Mouse (Mus musculus) bone marrow, adult 2 months (tissue): ENCODE results near the gene Slc24a3. TPM values are rescaled to one million over a fixed set of nuclear protein-coding genes. Genes with fewer than 3 reads are reported as not detected.

Experiments used
- H3K27ac ChIP-seq: fragments of 200-500 bp; 2 replicates; pipeline ENCODE4 v1.5.1; 2012; ENCODE audit warnings: low read depth, mild to moderate bottlenecking, control low read depth, inconsistent platforms, low read length; ENCODE audit not compliant: control insufficient read depth, poor library complexity, insufficient read depth
- H3K4me1 ChIP-seq: fragments of 200-500 bp; 2 replicates; pipeline ENCODE4 v1.6.1; 2011; ENCODE audit warnings: low read length; ENCODE audit not compliant: control insufficient read depth, insufficient read depth
- H3K4me3 ChIP-seq: fragments of 200-500 bp; replicated peaks from 2 replicates; pipeline ENCODE3; 2011; ENCODE audit warnings: mild to moderate bottlenecking, low read depth, low read length, control low read depth; ENCODE audit not compliant: control insufficient read depth
- CTCF ChIP-seq: fragments of 200-500 bp; IDR thresholded peaks from 2 replicates; pipeline ENCODE4 v1.5.1; 2011; ENCODE audit warnings: low read length, control low read depth; ENCODE audit not compliant: control insufficient read depth, insufficient read depth
- POLR2A ChIP-seq: fragments of 200-500 bp; IDR thresholded peaks from 2 replicates; pipeline ENCODE4 v1.6.1; 2011; ENCODE audit warnings: low read depth, mild to moderate bottlenecking, control low read depth, low read length, borderline replicate concordance; ENCODE audit not compliant: control insufficient read depth
- WGBS: fragments of 180-500 bp; shearing (Covaris S2); methylation state at CpG from one replicate; pipeline ENCODE4 v1.1.7; 2018; 5-methylcytosine and 5-hydroxymethylcytosine counted together
- polyA plus RNA-seq: library from polyadenylated mRNA; stranded (reverse); fragments of >200 nt; gene quantifications from 2 replicates; pipeline ENCODE4 v1.2.4, GENCODE M21; 2011; ENCODE audit warnings: low replicate concordance; ENCODE audit not compliant: missing spikeins, insufficient read depth, insufficient read length

The Slc24a3 gene
- polyA plus RNA-seq, 1 experiment, result 3.2 TPM

DNA sequence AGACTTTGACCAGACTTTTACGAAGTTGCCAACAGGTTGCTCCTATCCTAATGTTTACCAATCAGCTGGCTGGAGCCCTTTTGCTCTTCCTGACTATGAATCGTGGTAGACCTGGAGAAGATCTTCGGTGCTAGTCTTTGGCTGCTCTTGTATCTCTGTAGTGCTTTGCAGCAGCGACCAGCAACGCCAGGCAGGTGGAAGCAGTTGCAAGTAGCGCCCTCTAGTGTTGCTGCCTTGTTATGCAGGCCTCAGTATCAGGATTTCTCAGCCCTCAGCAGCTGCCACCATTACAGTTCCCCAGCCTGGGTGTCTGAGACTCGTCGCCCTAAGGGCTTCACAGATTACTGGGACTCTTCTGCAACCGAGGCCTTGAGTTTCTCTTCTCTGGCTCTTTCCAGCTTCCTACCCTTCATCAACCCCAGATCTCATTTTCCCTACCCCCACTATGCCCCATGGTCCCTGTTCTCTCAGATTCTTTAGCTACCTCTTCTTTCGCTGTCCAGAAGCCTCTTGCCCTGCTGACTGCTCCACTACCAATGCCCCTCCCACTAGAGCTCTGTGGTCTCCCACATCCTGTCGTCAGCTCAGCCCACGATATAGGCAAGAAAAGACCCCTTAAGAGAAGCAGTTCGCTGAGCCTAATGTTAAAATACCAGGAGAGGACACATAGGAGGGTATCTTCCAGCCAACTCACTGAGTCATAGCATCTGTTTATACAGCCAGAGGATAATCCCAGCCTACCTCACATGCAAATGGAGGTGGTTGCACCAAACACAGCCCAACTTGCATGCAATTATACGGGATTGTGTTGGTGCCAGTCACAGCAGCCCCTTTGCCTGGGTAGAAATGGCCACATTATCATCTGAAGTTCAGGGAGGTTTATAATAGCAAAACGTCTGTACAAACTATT lies 443.5 kb downstream of the Slc24a3 start:
- TF ChIP-seq CTCF (peak; percentile 83), POLR2A (no peak)
- H3K4me3 ChIP-seq, result no peak overlapping the region
- no peaks in the 10 kb centered on the region; the same call in 1 of the 2 replicates for H3K4me1 ChIP-seq
- WGBS, result 18% methylated on average over 15 of the region's 15 CpGs
- H3K27ac ChIP-seq, result no peak overlapping the region

DNA sequence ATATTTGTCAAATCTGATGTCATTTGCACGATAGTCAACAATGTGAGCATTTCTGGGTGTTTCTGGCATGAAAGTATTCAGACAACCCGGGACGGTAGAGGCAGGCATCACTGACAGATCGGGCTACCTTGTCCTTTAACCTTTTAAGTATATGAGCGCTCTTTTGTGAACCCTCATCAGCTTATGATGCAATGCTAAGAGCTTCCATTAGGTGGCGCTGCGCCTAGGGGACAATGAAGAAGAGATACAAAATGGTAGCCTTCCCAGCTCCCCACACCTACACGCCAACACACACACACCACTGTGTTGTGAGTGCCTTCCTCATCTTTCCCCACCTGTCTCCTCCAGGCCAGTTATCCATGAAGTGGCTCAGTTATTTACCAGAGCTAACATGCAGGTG lies 445.4 kb downstream of the Slc24a3 start:
- 63% methylated on average over 8 of the region's 8 CpGs for WGBS
- Histone ChIP-seq H3K27ac (no peak overlapping the region), H3K4me3 (no peak overlapping the region), H3K4me1 (no peaks in the 10 kb centered on the region; the same call in 1 of the 2 replicates)
- TF ChIP-seq CTCF, result peak; percentile 36; the same call in 1 of the 2 replicates
- no peak for TF ChIP-seq POLR2A

DNA sequence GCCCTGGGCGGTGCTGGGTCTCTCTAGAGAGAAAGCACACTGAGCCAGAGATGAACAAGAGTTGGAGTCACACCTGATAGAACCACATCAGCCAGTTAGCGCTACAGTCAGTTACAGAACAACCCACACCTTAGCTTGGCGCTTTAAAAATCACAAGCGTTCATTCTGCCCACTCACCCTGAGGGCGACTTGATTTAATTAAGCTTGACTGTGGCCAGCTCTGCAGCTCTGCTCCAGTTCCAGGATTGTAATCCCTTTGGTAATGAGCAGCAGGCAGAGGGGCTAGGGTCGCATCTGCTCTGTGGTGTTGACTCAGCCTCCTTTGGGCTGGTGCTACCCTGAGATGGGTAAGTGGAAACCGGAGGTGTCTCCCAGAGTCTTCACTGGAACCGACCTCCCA lies 446.2 kb downstream of the Slc24a3 start:
- H3K27ac ChIP-seq, result no peak overlapping the region
- no peak overlapping the region for H3K4me3 ChIP-seq
- 83% methylated on average over 8 of the region's 8 CpGs for WGBS
- TF ChIP-seq POLR2A (no peak), CTCF (no peak)
- H3K4me1 ChIP-seq, result no peaks in the 10 kb centered on the region; the same call in 1 of the 2 replicates

DNA sequence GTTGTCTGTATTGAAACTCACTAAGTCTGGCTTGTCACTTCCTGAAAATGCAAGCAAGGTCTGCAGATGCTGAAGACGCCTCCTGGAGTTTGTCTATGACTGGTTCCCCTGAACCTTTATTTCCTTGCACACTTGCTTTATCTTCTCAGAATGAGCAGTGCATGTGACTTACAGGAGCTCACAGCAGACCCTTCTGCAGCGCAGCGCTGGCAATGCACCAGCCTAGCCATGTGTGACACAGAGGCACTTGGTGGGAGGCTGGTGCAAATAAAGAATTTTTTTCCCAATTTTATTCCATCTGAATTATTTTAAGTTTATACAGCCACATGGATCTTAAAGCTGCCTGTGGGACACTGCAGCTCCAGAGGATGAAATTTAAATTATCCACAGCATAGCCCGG lies 452.1 kb downstream of the Slc24a3 start:
- Histone ChIP-seq H3K4me1 (no peaks in the 10 kb centered on the region), H3K4me3 (no peak overlapping the region), H3K27ac (no peak overlapping the region)
- no peak for TF ChIP-seq CTCF
- TF ChIP-seq POLR2A, result no peak
- WGBS, result 73% methylated on average over 4 of the region's 4 CpGs

DNA sequence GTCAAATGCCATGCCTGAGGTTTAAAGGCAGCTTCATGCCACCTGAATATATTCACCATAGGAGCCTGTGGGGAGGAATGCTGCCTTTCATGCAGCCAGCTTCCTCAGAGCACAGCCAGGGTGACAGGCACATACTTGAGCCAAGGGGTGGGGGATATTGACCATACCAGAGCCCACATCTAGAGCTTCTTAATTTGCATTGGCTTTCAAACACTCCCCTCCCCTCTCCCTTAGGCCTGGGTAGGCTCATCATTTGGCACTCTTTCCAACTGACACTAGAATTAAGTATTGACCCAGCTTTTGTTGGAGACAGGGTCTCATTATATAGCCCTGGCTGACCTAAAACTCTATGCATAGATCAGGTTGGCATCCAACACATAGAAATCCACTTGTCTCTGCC lies 453.2 kb downstream of the Slc24a3 start:
- TF ChIP-seq CTCF, result no peak
- no peak for TF ChIP-seq POLR2A
- Histone ChIP-seq H3K27ac (no peak overlapping the region), H3K4me1 (no peaks in the 10 kb centered on the region), H3K4me3 (no peak overlapping the region)

DNA sequence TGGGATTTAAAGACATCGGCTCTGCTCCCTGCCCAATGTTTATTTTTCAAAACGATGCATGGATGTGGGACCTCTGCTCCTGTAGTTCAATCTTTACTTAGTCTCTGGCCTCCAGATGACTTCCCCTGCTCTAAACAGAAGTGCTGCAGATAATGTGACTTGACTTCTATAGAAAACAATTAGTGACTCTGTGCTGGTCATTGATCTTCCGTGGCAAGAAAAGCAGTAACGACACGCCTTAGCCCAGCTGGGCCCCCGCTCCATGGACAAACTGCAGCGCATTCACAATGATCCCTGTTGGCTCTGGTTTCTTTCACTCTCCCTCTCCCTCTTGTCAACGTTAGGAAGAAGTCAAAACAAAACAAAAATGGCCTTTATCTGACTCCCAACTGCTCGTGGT lies 453.6 kb downstream of the Slc24a3 start:
- Histone ChIP-seq H3K27ac (no peak overlapping the region), H3K4me1 (no peaks in the 10 kb centered on the region), H3K4me3 (no peak overlapping the region)
- 68% methylated on average over 9 of the region's 9 CpGs for WGBS
- TF ChIP-seq CTCF, result no peak
- TF ChIP-seq POLR2A, result no peak

DNA sequence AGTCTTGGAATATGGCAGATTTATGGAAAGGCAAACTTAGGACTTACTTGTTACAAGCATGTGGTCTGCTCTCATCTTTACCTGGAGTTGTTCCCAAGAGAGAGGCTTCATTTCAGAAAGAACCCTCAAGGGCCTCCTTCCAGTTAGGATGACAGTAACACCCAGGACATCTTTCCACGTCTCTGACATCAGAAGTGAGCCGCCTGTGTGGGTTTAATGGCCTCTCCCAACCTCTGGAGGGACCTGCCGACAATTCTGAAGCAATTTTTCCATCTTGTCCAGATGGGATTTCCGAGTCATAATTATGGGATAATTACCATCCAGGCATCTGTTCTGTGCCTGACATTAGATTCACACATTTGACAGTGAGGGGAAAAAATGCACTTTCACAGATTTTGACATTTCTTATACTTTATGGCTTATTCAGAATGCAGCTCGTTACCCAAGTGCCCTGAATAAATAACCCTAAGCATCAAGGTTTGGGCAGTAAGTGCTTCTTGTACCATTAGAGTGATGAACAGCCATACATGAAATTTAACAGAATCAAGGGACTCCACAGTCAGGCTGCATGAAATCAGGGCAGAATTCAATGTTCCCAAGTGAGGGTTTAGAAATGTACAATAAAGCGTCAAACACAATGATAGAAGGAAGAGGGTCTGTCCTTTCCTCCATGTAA lies 463.7 kb downstream of the Slc24a3 start:
- no peak for TF ChIP-seq POLR2A
- TF ChIP-seq CTCF, result no peak
- WGBS, result 77% methylated on average over 6 of the region's 6 CpGs

DNA sequence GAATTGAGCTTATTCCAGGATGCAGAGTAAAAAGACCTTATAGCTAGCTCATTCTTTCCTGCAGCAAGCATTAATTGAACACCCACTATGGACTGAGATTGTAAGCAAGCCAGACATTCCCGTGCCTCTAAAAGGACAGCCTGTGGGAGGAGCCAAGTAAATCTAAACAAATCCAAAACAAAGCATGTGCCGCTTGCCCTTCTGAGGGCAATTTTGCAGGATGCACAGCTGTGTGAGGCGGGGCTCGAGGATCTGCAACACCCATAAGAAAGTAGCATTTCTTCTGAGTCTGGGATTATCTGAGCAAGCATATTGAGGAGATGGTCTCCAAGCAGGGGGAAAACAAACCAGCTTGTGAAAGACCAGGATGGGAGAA lies 464.2 kb downstream of the Slc24a3 start:
- TF ChIP-seq CTCF (no peak), POLR2A (no peak)
- no peak overlapping the region for H3K4me3 ChIP-seq
- WGBS, result 74% methylated on average over 4 of the region's 4 CpGs

More for the DNA sequence above, 463.7 kb downstream of the Slc24a3 start:
- Histone ChIP-seq H3K27ac (no peak overlapping the region), H3K4me1 (no peaks in the 10 kb centered on the region), H3K4me3 (no peak overlapping the region)

DNA sequence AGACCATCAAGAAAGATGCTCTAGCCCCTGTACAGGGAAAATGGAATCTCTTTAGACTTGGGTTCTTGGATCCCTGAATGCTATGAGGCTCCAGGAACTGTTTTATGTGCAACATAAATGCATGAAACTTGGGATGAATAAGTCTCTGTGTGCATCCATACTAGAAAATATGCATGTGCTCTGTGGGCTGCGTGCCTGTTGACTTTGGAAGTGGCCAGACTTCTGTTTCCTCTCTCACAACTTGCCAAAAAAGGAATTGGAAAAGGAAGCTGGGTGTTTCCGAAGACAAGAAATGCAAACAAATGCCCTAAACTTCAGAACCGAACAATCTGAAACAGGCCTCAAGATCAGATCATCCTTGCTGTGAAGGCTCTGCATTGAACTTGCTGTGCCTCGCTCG lies 466.3 kb downstream of the Slc24a3 start:
- 38% methylated on average over 5 of the region's 5 CpGs for WGBS
- no peak overlapping the region for H3K4me3 ChIP-seq
- no peak overlapping the region for H3K27ac ChIP-seq

More for the DNA sequence above, 464.2 kb downstream of the Slc24a3 start:
- Histone ChIP-seq H3K4me1 (no peaks in the 10 kb centered on the region), H3K27ac (no peak overlapping the region)

More for the DNA sequence above, 466.3 kb downstream of the Slc24a3 start:
- TF ChIP-seq CTCF, result no peak
- TF ChIP-seq POLR2A, result no peak
- no peaks in the 10 kb centered on the region for H3K4me1 ChIP-seq
